Mouse (Mus musculus): ENCODE data around the gene Soat1.

DNA sequence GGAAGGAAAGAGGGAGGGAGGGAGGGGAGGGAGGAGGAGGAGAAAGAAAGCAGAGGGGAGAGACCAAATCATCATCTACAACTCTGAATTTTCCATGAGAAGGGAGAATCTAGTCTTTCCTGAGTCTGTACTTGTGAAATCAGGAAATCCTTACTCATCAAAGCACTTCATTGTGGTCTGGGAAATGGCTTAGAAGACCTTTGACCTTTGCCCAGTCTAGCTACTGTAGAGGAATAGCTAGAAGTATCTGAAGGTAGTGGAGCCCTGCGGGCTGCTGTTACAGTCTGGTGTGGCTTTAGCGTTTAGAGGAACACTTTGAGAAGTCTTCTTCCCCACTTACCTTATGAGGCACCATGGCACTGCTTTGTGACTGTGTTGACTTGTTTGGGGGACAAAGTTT, 71.6 kb downstream of the Soat1 start:
- no peak for TF ChIP-seq CTCF (IDR thresholded peaks at IDR 0.05; ENCODE audit: extremely low read depth, insufficient read depth, insufficient read length, insufficient replicate concordance)
- no peak for TF ChIP-seq POLR2A (IDR thresholded peaks at IDR 0.05; ENCODE audit: low read depth, low read length)

Data from spleen, adult 2 months (tissue).